Mouse (Mus musculus) kidney, postnatal 10 days (tissue): ENCODE measurements around the gene Prx.
A peak's percentile ranks its signal among the peaks of the same experiment; 100 is the strongest.

Experiments
- DNase-seq: peaks from one replicate; pipeline ENCODE4 v3.0.0; 2021; ENCODE audit warnings: mixed read lengths

The Prx gene

DNA sequence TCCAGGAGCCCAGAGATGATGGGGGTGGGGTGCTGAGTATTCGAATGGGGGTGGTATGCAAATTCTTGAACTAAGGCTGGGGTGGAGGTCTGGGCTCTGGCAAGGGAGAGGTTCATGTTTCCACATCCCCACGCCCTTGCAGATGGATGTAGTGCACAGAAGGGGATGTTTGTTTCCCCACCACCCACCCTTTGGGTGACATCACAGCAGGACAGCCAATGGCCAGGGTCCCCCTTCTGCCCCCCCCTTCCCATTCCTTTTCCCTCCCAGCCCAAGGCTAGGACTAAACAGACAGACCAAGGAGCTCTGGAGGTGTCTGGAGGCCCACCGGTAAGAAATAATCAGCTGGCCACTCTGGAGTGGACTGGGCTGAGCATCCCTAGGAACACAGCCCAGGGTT is at the start of gene Prx:
Gene Prx, plus strand, starts transcription at position 289 of the 400 bp plus-strand sequence.
- peak; percentile 30 for DNase-seq

DNA sequence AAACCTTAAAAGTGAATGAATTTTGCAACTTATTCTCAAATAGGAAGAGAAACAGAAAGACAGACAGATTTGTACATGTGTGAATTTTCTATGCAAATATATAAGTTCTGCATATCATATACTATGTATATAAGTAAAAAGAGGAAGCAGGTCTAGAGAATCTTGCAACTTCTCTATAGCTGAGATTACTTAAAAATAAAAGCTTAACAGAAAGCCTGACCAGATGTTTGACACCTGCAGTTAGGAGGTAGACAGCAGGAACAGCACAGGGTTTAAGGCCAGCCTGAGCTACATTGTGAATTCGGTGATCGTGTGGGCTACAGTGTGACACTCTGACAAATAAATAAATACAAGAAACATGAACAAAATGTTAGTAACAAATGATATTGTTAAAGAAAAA is 47.8 kb upstream of the Prx start:
- no peak for DNase-seq

DNA sequence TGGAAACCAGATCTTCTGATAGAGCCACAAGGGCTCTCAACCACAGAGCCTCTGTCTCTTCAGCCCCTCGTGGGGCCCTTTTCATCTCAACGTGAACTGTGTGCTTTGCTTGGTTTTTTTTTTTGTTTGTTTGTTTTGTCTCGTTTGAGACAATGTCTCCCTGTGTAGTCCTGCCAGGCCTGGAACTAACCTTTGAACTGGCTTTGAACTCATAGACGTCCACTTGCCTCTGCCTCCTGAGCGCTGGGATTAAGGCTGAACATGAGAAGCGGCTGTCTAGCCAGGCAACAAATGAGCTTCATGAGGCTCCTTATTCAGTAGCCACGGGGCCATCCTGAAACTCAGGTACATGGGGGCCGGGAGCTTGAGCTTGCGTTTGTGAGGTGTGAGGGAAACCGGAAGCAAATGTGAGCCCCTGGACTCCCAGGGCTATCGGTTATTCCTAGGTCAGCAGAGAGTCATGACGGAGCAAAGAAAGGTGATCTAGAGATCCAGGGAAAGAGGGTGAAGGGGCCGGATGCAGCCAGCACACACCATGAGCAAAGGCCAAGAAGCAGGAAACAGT is 46.8 kb upstream of the Prx start:
- DNase-seq, result no peak

DNA sequence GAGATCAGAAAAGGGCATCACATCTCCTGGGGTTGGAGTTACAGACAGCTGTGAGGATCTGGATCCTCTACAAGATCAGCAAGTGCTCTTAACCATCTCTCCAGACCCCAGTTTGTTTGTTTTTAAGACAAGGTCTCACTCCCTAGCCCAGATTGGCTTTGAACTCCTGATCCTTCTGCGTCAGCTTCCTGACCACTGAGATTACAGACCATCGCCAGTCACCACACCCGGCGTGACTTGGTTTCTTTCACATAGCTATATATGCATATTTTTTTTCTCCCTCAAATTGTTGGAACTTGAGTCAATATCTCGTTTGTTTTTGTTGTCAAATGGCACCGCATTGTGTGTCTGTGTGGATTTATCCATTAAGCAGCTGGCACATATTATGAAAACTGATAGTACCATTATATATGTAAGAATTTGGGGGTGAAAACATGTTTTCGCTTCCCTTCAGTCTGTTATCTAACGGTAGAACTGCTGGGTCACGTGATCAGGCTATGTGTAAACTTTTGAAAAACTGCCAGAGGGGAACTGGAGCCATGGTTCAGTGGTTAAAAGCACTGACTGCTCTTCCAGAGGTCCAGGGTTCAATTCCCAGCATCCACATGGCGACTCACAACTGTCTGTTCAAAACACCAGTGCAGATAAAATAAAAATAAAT is 44.5 kb upstream of the Prx start:
- DNase-seq, result no peak

DNA sequence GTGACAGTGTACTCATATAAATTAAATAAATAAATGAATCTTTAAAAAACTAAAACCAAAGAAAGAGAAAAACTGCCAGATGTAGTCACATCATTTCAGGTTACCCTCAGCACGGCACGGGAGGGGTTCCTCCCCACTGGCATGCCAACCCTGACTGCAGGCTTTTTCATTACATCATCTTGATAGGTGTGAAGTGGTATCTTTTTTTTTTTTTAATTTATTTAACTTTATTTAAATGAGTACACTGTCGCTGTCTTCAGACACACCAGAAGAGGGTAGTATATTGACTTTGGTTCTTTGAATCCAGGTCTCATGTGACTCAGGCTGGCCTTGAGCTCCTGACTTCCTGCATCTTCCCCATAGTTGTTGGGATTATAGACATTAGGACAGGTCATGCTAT is 43.9 kb upstream of the Prx start:
- DNase-seq, result no peak

DNA sequence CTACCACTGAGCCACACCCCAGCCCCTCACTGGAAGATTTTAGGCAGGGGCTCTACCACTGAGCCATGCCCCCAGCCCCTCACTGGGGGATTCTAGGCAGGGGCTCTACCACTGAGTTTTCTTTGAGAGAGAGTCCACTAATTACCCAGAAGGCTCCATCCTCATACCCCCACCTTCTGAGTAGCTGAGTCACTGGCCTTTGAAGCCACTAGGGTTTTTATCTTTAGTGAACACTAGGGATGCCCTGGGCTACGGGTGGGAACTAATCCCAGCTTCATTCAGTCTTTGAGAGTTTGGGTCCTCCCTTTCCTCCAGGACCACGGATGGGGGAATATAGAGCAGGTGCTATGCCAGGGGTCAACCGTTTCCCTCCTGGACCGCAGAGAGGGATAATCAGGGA is 40.5 kb upstream of the Prx start:
- DNase-seq, result no peak

DNA sequence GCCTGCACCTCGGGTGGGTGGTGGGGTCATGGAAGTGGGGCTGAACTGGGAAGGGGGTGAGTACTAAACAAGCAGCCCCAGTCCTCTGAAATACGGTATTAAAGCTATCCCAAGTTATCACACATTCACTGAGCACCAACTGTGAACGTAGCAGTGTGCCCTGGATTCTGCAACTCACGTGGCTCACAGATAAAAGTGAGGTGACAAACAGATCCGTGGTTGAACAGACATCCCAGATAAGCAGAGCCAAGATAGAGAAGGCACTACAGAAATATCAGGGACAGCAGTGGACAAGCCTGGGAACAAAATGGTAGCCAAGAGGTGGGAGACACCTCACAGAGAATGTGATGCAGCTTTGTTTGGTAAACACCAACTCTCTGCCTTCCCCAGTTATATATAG is 39.5 kb upstream of the Prx start:
- DNase-seq, result no peak

DNA sequence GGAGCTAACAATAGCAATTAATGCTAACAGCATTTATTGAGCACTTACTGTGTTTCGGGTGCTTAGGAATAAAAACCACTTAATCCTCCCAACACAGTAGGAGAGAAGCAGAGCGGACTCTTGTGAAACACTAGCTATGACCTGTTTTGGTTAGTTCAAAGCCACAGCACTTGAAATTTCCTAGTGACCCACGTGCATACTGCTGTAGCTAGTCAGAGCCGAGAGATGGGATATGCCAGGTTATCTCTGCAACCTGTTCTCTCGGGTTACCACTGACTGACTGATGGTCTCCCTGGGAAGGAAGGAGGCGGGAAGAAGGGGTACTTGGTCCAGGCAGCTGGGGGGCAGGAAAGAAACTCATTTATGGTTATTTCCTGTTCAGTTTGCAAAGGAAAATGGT is 38.6 kb upstream of the Prx start:
- DNase-seq, result no peak

DNA sequence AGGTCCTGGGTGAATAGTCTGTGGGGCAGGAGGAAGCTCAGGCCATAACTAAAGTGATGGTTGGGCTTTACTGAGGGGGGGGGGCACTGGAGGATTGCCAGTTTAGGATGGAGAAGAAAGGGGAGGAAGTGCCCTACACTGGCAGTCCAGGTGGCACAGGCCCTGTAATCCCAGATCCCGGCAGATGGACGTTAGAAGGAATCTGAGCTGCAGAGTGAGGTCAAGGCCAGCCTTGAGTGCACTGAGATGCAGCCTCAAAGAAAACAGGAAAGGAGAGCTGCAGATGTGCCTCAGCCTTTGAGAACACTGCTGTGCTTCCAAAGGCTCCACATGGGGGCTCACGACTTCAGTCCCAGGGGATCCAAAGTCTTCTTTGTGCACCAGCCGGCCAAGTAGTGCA is 31.5 kb upstream of the Prx start:
- no peak for DNase-seq

DNA sequence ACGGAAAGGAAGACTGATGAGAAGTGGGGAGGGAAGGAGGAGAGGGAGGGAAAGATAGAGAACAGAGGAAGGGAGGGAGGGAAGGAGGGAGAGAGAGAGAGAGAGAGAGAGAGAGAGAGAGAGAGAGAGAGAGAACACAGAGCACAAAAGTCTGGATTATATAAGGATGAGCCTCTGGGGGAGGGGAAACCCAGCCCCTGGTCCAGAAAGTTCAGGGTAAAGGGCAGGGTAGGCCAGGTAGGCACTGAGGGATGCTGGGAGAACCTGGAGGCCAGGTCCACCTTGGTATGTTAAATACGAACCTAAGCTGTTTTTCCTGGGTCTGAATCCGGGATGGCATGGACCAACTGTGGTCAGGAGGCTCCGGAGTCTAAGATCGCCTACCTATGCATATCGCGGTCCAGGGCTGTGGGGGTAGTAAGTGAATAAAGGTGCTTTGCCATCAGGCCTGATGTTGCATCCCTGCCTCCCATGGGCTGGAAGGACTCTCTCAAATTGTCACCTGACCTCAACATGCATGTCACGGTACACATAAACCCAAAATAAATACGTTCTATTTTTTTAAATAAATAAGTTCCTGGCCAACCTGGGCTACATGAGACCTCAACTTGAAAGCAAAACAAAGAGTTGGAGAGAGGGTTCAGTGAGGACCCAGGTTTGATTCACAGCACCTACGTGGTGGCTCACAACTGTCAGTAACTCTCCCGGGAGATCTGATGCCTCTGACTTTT is 27.6 kb upstream of the Prx start:
- no peak for DNase-seq

DNA sequence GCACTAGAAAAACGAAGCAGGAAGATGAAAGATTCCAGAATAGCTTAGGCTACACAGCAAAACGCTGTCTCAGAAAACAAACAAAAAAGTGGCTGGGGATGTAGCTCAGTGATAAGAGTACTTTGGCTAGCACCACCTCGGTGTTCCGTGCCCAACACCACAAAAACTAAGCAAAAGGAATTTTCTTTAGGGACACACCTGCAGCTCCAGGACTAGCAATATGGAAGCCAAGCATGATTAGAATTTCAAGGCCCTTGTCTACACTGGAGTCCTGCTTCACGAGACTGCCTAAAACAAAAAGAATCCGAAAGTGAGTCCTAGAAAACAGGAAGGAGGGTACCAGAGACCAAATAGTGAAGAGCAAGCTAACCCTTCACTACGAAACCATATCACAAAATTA is 26.5 kb upstream of the Prx start:
- DNase-seq, result no peak

DNA sequence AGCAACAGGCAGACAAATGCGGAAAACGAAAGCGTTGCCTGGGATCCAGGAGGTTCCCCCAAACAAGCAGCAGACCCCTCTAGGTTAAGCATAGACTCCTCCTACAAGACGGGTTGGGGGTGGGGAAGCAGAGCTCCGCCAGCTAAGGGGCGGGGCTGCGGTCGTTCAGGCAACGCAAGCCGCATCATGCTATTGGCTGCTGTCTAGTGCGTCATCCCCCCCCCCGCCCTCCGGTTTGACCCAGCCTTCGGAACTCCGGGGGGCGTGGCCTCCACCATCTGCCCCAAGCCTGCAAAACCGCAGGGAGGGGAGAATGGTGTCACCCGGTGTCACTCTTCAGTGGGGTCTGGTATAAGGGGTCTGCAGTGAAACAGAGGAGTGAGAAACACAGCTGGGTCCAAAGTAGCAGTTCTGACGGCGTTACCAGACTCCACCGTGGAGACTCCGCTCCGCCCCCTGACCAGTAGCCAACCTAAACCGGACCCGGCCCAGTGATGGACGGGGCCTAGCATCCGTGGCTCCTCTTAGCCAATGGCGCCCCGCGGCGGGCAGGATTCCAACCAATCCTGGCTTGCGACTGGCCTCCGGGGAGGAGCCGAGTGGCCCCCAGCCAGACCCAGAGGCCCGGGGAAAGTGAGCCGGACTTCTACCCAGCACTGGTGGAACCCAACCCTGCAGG is 25.8 kb upstream of the Prx start, which contains the start of gene Sertad3:
Gene Sertad3, plus strand, starts transcription at position 613 of the 679 bp plus-strand sequence.
- DNase-seq, result peak; percentile 100

DNA sequence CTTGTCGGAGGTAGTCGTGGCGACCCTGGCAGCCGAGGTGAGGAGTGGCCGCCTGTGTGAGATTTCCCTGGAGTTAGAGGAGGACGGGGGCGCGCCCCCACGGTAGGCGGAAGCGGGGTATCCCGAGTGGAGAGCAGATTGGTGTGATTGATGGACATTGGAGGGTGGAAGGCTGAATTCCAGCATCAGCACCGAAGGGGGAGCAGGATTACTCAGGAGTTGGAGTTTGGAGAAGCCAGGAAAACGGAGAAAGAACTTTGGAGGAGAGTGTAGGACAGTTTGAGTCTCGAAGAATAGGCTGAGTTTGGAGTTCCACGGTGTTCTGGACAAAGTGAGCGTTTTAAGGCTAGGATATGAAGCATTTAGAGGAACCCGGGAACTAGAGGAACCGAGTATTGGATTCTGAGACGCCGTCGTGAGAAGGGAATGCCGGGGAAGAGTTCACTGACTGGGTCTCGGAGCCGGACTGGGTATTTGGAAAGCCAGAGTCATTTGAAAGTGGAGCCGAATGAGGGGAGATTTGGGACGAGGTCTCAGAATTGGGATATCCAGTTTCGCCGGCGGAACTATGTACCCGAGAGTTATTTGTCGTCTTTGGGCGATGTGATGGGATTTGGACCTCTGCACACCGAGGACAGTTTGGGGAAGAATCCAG is 25.2 kb upstream of the Prx start:
- DNase-seq, result no peak

DNA sequence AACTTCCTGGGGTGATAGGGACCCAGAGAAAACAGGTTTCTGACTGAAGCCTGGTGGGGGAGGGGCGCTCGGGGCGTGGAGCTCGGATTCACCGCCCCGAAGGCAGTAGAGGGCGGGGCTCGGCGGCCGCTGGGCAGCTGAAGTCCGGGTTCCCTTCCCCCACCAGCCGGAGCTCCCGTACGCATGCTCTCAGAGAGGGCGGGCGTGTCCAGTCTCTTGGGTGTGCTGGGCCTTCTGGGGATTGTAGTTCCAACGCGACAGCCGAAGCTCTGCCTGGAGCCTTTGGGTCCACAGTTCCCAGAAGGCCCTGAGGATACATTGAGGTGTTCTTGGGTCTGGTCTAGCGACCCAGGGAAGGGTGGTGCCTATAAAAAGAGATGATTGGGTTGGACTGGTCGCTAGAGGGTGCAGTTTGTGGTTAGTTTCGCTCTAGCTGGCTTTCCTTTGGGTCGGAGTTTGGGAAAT is 24.6 kb upstream of the Prx start:
- peak; percentile 100 for DNase-seq

DNA sequence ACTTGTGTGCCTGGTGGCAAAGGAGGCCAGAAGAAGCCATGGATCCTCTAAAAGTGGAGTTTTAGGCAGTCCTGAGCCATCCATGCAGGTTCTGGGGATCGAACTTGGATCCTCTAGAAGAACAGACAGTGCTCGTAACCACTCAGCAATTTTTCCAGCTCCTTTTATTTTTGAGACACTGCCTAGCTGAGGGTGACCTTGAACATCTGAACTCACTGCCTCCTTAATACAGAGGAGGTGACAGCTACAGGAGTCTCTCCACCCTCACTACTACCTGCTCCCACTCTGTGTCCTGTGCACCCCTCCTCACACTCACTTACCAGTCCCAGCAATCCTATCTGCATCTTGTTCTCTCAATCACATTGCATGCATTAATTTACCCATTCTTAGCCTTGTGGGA is 23.5 kb upstream of the Prx start:
- no peak for DNase-seq

DNA sequence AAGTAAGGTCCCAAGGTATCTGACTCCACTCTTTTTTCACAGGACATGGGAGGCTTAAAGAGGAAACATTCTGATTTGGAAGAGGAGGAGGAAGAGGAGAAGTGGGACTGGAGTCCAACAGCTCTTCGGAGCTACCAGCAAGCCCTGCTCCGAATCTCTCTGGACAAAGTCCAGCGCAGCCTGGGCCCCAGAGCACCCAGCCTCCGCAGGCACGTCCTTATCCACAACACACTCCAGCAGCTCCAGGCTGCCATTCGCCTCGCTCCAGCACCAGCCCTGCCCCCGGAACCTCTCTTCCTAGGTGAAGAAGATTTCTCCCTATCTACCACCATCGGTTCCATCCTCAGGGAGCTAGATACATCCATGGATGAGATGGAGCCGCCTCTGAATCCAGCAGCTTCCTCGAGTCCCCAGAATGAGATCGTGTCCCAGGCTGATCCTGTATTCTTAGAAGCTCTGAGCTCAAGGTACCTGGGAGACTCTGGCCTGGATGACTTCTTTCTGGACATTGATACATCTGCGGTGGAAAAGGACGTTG is 23.0 kb upstream of the Prx start:
- DNase-seq, result peak; percentile 62

DNA sequence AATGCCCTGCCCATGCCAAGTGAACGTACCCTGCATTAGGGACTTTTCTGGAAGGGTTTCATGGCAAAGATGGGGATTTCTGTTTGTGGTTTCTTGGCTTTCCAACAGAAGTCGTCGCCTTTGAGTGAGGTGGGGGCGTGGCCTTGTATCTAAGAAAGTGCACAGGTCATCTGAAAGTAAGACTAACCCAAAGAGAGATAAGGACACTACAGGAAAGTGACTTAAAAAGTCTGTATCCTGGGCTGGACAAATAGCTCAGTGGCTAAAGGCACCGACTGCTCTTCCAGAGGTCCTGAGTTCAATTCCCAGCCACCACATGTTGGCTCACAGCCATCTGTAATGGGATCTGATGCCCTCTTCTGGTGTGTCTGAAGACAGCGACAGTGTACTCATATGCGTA is 20.6 kb upstream of the Prx start:
- no peak for DNase-seq

DNA sequence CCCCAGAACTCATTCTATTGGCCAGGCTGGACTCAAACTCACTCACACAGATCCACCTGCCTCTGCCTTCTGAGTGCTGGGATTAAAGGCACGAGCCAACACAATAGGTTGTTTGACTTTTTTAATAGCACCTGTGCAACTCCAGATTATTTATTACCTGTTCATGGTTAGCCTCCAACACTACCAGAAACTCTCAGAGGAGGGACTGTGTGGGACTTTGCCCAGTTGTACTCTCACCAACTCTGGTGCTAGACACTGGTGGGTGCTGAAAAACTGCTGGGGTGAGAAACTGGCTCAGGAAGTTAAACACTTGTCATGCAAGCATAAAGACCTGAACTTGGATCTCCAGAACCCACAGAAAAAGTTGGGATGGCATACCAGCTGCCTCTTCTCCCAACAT is 19.4 kb upstream of the Prx start:
- DNase-seq, result no peak

DNA sequence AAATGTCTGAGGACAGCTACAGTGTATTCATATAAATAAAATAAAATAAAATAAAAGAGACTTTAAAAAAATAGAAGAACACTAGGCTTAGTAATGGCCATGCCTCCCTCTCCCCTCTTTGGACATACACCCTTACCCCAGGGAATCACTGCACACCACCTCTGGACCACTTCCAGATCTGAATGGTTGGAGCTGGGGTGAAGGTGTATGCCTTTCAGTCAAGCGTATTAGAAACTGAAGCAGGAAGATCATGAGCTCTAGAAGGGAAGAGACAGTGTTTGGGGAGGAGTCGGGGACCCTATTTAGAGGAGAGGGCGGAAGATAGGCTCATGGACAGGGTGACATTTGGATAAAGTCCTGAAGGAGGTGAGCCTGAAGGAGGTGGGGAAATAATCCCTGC is 18.6 kb upstream of the Prx start:
- DNase-seq, result no peak

DNA sequence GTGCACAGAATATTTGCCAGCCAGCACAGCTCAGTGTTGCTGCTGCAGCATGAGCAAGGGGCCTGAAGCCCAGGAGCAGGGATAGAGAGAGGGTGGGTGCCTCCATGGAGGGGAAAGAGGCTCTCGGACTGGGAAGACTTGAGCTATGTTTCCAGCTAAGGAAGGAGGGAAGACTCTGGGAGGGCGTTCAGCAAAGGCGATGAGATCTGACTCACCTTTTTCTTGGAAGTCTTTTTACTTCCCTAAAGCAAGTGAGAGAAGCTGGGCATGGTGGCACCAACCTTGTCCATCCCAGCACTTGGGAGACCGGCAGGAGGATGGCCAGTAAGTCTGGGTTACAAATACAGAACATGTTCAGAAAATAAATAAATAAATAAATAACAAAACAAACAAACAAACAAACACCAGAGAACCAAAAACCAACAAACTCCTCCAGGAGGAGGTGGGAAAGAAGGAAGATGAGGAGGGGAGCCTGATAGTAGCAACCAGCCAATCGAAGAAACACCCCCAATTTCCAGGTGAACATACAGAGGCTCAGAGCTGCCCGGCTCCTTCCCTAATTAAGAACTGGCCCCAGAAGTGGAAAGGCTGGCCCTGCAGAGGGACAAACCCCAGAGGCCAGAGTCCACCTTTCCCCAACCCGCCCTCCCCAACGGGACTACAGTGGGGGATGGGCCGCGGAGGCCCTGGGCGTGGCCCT is 18.0 kb upstream of the Prx start:
- no peak for DNase-seq

DNA sequence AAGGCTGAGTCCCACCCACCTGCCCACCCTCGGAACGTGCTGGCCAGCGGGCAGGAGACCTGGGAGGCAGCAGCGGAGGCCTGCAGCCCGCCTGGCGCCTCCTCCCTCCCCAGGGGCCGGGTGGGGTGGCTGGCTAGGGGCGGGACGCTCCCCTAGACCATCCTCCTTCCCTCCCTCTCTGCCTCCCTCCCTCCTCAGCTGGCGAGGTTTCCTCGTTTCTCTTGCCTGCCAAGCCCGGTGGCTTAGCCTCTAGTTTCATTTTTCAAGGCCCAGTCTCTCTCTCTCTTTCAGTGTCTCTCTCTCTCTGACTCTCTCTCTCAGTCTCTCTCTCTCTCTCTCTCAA is 17.5 kb upstream of the Prx start:
- DNase-seq, result peak; percentile 95

DNA sequence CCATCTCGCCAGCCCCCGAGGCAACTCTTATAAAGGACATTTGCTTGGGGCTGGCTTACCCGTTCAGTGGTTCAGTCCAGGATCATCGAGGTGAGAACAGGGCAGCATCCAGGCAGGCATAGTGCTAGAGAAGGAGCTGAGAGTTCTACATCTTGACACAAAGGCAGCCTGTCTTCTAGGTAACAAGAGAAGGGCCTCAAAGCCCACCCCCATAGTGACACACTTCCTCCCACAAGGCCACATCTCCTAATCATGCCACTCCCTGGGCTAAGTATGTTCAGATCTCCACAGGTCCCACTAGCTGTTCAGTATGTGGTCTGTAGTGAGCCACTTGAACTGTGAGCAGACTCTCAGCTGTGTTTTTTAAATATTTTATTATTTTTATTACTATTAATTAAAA is 15.3 kb upstream of the Prx start:
- no peak for DNase-seq
